Mouse (Mus musculus): Measurements from ENCODE around the gene Taar5.

Gene Taar5

DNA sequence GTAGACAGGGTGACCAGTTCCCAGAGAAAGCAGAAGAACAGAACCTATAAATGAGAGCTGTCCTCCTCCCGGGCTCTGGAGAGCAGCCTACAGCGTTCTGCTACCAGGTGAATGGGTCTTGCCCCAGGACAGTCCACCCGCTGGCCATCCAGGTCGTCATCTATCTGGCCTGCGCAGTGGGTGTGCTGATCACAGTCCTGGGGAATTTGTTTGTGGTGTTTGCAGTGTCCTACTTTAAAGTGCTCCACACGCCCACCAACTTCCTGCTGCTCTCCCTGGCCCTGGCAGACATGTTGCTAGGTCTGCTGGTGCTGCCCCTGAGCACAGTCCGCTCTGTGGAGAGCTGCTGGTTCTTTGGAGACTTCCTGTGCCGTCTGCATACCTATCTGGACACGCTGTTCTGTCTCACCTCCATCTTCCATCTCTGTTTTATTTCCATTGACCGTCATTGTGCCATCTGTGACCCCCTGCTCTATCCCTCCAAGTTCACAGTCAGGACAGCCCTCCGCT is at the start of gene Taar5:
Gene Taar5 (plus strand): TSS at position 51 of the 510 bp plus-strand sequence.
- DNase-seq: no peak

DNA sequence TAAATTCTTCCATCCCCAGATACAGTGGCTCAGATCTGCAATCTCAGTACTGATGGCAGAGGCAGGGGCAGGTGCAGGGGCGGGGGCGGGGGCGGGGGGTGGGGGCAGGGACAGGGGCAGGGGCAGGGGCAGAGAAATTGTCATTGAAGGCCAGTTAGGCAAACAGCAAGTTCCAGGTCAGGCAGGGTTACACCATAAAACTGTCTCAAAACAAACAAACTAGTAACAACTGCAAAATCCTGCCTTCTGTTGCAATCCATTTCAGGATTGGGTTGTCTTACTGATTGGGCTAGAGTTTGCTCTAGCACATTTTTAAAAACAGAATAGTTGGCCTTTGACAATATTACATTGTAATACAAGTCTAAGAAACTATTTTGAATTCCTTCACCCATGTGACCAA is 48.0 kb upstream of the Taar5 start:
- DNase-seq: no peak

DNA sequence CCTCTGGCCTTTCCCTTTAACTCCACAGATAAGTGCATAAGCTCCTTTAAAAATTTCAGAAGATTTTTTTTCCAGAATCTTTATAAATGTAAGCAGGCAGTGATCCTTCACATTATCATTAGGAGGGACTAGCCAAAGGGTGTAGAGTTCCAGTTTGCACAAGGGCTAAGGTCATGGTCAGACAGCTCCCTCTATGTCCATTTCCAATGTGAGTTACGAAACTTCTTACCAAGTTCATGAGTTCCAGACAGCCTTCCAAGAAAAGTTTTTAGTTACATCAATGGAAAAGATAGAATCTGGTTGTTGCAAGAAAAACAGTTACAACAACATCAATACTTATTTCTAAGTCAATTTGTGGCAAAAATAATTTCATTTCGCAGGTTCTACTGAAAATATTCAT is 46.6 kb upstream of the Taar5 start:
- no peak for DNase-seq

DNA sequence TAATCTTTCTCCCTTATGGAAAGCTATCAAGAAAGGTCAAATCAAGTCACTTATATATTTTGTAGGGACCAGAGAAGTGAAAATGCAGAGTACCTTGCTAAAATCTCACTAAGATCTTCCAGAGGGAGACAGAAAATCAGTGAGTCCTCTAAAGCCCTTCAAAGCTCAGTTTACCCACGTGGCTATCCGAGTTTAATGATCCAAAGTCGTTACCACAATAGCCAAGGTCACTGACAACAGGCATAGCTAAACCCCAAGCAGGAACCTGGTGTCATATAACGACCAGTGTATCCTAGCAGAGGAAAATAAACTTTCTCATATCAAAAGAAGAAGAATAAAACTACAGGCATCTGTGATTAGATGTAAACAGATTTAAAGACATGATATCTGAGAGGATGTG is 32.9 kb upstream of the Taar5 start:
- DNase-seq: no peak

DNA sequence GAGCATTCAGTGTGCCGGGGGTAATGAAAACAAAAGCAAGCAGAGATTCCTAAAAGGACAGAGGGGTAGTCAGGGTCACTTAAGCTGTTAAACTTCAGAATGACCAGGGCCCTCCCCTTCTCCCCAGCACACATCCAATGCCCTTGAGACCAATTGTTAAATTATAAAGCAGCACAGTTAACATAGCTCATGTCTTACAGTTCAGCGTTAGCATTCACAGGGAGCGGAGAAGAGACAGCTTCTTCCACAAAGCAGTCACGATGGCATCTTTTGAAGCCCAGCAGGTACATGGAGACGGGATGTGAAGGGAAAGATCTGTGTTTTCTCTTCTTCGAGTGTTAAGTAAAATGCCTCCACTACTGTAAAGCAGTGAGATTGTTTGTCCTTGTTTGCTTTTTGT is 32.2 kb upstream of the Taar5 start, which contains the start of gene Taar2:
Gene Taar2 (plus strand): TSS at position 261 of the 400 bp plus-strand sequence.
- no peak for DNase-seq

DNA sequence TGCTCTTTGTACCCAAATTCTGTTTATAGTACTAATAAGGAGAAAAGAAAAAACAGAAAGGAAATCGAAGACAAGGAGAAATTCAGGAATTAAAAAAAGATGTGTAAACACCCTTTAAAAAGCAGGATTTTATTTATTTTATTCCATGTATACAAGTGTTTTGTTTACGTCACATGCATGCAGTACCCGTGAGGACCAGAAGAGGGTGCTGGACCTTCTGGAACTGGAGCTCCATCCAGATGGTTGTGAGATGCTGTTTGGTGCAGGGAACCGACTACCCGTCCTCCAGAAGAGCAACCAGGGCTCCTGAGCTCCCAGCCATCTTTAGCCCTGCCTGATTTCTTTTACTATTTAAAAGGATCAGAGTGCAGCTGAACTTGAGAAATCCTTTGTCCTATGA is 28.0 kb upstream of the Taar5 start:
- peak in 1 of 2 experiments; percentile 26 for DNase-seq

DNA sequence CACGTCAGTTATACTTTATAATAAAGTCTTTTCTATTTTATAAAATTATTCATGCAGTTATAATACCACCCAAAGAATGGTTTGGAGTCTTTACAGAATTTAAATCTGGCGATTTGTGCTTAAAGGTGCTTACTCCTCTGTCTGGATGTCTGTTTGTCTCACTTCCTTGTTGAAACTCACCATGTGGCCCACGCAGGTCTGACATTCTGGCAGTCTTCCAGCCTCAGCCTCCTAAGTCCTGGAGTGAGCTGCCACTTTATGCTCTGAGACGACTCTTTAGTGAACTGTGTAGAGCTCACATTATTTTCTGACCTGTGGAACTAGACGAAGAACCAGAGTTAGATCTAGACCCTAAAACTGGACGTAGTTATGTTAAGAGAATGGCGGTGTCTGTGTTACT is 22.5 kb upstream of the Taar5 start:
- peak; percentile 40 to 66 for DNase-seq

DNA sequence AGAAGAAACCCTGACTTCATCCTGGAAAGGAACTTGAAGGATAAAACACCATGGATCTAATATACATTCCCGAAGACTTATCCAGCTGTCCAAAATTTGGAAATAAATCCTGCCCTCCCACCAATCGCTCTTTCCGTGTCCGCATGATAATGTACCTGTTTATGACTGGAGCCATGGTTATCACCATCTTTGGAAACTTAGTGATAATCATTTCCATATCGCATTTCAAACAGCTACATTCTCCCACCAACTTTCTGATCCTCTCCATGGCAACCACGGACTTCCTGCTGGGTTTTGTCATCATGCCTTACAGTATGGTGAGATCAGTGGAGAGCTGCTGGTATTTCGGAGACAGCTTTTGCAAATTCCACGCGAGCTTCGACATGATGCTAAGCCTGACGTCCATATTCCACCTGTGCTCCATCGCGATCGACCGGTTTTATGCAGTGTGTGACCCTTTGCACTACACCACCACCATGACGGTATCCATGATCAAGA is 20.9 kb upstream of the Taar5 start, which contains the start of gene Taar3:
Gene Taar3 (plus strand): TSS at position 51 of the 498 bp plus-strand sequence.
- DNase-seq: peak; percentile 44 to 51

DNA sequence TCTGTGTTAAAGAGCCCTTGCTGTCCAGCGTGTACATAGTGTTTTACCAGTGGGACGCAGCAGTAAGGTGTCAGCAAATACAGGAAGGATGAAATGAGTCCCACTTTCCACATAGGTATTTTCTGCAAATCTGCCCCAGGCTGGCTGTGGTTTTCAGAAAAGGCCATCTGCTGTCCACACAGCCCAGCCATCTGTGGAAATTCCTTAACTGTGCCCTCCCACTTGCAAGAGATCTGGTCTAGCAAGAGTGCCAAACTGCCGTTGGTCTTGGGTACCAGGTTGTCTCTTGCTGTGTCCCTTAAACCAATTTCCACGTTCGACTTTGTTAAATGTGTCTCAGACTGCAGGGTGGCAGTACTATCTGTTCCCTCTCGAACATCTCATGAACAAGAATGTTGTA is 18.8 kb upstream of the Taar5 start:
- peak; percentile 66 to 76 for DNase-seq

DNA sequence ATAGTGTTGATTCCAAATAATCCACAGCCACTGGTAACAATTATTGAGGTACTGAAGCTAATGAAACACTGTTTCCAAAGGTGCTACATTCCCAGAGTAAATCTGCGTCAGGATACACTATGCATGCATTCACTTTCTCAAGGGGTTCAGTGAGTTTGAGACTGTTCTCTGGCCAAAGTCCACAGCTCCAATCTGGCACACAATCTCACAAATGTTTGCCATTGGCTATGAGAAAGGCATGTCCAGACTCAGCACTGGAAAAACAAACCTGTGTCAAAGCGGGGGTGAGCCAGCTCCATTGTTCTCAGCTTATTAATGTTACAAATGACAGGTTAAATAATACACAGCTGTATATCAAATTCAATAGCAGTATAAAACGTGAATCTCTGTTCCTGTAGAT is 11.4 kb upstream of the Taar5 start:
- peak; percentile 46 to 66 for DNase-seq

DNA sequence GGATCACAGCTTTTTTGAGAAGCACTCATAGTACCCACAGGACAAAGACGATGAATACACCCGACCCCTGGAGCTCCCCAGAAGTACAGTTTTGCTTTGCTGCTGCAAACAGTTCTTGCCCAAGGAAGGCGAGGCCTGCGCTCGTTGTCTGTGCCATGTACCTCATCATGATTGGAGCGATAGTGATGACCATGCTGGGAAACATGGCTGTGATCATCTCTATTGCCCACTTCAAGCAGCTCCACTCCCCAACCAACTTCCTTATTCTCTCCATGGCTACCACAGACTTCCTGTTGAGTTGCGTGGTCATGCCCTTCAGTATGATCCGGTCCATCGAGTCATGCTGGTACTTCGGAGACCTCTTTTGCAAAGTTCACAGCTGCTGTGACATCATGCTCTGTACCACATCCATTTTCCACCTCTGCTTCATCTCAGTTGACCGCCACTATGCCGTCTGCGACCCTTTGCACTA is 10.0 kb upstream of the Taar5 start, which contains the start of gene Taar4:
Gene Taar4 (plus strand): TSS at position 51 of the 472 bp plus-strand sequence.
- DNase-seq: no peak

DNA sequence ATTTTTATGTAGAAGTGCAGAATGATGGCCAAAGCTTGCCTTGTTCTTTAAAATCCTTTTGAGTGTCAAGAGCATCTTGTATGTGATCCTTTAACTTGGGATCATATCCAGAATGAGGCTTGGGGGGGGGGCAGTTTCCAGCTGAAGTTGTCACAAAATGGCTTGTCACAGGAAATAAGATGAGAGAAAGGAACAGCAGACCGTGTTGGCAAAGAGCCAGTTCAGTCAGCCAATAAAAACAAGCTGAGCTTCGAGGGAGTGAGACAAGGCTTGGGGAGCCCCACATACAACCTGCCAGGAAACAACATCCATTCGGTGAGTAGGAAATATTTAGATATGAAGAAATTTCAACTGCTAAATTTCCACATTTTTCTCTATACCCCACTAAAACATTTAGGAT is 7.1 kb upstream of the Taar5 start:
- peak; percentile 75 to 79 for DNase-seq

DNA sequence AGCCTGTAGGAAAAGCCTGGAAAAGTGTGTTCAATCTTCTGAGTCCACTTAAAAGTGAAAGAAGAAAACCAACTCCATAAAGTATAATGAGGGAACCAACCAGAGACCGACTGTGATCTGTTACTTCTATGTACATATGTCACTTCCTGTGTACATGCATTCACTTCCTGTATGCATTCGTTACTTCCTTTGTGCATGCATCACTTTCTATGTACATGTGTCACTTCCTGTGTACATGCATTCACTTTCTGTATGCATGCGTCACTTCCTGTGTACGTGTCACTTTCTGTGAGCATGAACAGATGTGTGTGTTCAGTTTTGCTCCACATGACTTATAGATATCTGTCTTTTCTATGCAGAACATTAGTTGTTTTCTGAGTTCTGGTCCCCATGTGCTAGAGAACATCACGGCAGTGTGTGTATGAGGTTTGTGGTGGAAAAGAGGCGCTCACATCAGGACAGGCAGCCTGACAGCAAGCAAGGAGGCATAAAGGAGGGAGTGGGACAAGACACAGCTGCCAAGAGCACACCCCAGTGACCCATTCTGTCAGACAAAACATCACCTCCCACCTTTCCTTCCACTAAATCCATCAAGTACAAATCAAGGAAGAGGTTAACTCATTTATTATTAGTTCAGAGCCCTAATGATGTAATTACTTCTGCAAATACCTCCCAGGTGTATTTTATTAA is 5.4 kb upstream of the Taar5 start:
- DNase-seq: no peak

DNA sequence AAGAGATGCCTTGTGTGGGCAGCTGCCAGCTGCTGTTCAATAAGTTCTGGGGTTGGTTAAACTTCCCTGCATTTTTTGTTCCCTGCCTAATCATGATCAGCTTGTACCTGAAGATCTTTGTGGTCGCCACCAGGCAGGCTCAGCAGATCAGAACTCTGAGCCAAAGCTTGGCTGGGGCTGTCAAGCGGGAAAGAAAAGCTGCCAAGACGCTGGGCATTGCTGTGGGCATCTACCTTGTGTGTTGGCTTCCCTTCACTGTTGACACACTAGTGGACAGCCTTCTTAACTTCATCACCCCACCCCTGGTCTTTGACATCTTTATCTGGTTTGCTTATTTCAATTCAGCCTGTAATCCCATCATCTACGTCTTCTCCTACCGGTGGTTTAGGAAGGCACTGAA is 750 bp downstream of the Taar5 start:
- peak; percentile 51 to 65 for DNase-seq

DNA sequence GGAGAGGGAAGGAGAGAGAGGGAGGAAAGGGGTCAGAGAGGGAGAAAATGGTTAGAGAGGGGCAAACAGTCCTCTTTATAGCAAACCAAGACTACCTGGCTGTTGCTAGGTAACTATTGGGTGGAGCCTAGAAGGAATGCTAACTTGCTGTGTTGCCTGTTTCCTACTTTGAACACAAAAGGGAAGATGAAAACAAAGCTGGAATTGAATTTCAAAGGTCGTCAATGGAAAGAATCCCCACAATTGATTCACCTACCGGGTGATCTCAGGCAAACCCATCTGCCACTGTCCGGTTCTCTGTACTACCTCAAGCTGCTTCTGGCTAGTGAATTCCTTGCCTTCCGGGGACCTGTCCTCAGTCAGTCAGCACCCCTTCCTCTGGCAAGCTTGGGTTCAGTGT is 7.5 kb downstream of the Taar5 start:
- DNase-seq: no peak

DNA sequence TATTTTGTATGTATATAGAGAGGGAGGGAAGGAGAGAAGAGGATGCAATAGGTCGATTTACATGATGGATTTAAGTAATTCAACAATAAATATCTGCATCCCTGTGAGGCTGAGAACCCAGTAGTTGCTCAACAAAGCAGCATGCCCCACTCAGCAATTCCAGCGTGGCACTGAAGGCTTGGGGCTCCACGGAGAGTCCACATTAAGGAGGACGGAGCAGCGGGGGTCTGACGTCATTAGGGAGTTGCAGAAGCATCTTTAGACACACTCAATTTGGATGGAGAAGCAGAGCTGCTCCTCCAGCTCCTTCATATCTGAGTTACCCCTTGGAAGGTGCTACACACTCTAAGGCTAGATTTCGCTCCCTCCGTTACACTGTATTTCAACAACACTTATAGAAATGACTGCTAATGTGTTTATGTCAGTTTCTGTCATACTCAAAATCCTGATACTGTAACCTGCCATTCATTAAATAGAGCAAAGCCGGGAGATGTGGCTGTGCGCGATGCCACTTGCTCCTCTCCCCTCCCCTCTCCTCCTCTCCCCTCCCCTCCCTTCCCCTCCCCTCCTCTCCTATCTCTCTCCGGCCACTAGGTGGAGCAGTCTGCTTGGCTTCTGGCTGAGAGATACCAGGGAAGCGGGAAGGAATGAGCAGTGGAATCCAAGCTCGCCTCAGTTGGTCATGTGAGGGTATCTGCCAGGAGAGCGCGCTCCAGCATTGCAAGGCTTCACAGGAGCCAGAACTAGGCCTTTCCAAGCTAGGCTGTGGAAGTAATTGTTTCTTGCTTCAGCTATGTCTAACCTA is 8.6 kb downstream of the Taar5 start:
- peak; percentile 88 to 91 for DNase-seq

DNA sequence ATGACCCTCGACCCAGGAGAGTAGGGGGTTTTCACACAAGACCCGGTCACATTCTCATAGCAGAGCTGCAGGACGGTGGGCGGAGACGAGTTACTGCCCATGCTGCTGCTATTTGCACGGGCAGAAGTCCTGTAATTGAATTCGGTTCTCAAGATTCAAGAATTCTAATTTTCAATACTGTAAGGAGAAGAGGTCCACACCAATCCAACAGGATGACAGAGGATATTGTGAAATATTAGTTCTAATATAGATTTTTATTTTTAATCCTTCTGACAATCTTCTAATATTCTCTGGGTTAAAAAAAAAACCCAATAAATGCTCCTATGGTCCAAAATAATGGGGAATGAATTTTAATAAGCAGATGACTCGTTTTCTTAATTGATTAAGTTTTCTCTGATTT is 15.0 kb downstream of the Taar5 start, which contains the start of gene Taar6:
Gene Taar6 (minus strand): TSS at position 101 of the 400 bp plus-strand sequence.
- DNase-seq: no peak

DNA sequence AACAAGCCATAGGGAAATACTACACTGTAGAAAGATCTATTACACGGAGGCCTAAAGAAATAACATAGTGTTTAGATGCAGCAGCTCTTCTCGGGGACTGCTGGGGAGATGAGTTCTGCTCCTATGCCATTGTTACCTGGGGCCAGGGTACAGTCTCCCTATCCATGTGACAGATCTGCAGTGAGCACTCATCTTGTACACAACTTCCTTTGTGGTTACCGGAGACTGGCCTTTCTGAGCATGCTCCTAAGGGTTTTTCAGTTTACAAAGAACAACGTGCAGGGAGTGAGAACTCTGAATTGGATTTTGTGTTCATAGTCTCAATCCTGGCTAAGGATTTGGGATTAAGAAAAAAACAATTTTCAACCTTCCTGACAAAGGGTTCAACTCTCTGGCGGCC is 15.9 kb downstream of the Taar5 start:
- DNase-seq: no peak

DNA sequence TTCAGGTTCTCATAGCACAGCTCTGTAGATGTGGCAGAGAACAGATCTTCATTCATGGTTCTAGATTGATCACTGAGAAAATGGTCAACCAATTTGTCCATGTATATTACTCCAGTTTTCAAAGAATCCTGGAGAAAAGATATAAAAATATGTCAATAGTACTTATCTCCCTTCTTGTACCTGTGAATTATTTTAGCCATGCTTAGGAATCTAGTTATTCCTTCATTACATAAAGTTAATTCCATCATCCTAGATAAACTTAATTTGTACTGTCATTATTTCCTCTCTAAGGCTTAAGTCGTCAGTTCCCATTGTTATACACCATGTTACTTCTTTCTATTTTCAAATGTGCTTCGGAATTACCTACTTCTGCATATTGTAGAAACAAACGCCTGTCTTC is 22.9 kb downstream of the Taar5 start, which contains the start of gene Taar7a:
Gene Taar7a (minus strand): TSS at position 101 of the 400 bp plus-strand sequence.
- DNase-seq: no peak

DNA sequence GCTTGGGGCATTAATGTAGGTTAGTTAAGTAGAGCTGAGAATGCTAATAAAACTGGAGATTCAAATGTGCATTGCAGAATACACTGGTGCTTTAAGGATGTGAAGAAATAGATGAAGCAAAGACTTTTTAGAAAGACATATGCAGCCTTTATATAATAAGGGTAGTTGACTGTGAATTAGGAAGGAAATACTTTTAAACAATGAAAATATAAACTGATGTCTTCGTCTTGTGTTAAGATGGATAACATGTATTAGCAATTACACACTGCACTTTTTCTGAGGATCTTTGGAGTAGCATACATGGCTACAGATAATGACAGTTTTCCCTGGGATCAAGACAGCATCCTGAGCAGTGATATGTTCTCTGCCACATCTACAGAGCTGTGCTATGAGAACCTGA is 29.1 kb downstream of the Taar5 start, which contains the start of gene Taar7b:
Gene Taar7b (plus strand): TSS at position 301 of the 400 bp plus-strand sequence.
- DNase-seq: no peak

DNA sequence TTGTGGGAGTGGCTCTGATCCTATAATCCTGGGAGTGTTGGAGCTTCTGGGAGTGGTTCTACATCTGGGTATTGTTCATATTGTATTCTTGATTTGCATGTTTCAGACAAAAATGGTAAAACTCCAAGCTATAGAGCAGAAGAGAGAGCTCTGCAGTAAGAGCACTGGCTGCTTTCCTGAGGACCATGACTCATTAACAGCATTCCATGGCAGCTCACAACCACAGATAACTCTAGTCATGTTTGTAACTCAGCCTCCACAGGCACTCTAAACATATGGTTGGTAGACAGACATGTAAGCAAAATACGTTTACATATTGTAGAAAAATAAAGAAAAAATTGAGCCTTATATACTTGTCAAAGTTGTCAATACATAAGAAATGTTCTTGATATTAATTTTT is 35.9 kb downstream of the Taar5 start:
- DNase-seq: no peak

DNA sequence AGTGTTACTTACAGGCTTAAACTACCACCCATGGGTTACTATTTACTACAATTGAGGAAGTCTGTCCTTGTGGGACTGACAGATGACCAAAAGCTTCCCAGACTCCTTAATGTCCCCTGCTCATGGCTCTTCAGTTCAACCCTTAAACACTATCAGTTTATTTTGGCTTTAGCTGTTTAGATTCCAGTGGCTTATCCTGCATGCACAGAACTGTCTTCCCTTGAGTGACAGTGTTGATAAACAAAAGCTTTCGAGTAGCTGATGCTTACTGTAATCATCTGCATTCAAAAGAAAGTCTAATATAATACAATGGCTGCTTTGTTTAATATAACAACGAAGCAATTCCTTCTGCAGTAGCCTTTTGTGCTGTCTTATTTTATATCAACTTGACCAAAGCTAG is 36.5 kb downstream of the Taar5 start:
- DNase-seq: no peak

DNA sequence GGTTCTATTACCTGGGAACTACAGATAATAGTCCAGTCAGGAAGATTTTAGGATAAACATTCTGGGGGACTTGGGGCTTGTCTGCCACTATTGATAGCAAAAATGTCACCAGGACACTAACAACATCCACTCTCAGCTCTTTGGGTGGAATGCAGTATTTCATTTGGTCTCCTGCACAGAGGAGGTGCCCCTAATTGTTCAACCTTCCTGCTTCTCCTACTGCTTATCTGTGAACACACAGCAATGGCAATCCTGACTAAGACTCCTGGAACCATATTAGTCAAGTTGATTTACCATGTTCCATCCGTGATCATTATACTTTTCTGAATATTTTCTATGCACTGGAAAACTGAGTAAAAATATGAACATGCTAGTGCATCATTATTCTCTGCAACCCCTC is 37.6 kb downstream of the Taar5 start:
- no peak for DNase-seq

Measured in cerebellum, postnatal 14 days (tissue).